Mouse (Mus musculus): ENCODE results near the gene Ccr4. TPM values are rescaled to one million over a fixed set of nuclear protein-coding genes. Genes with fewer than 3 reads are reported as not detected.

Gene Ccr4
- total RNA-seq, 2 experiments from 2014 or later = 0.07 TPM; not detected in 1

DNA sequence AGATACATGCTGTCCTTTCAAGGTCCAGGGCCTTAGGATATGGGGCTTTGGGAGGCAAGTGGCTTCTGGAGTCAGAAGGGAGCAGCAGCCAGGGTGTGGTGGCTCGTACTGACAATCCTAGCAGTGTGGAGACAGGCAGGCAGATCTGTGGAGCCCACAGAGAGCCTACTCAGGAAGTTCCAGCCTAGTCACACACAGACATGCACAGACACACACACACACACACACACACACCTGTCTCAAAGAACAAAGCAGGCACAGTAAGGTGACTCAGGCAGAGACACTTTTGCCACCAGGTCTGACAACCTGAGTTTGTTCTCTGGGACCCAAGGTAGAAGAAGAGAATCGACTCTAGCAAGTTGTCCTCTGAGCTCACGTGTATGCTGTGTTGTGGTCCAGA is 23.8 kb downstream of the Ccr4 start:
- no peak for ATAC-seq (ENCODE audit: poor library complexity, severe bottlenecking)

DNA sequence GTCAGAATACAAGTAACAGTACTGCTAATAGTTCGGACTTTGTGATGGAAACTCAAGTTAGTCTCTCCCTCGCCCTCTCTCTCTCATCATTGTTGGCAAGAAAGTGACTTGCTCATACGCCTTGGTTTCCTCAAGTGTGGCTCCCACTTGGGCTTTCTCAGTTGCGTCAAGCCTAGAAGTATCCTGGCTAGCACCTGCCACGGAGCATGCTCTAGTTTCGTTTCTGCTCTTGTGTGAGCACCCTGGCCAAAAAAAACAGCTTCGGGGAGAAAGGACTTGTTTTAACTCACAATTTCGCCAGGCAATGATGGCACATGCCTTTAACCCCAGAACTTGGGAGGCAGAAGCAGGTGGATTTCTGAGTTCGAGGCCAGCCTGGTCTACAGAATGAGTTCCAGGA is 27.7 kb downstream of the Ccr4 start:
- no peak for ATAC-seq (ENCODE audit: poor library complexity, severe bottlenecking)

DNA sequence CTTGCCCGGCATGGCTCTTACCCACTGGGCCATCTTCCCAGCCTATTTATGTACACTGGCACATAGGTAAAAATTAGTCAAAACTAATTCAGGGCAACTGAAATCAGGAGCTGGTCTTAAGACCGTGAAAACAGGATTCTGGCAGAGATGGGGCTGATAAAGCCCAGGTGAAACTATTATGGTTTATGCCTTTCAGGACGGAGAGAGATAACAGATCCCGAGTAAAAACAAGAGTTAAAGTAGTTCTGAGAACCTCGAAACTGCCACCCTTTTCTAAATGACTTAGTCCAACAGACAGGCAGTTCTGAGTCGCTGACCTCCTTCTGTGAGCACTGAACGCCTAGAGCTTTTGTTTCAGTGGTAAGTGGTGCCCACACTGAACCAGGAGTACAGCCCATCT is 32.8 kb downstream of the Ccr4 start:
- ATAC-seq (ENCODE audit: poor library complexity, severe bottlenecking) = no peak

DNA sequence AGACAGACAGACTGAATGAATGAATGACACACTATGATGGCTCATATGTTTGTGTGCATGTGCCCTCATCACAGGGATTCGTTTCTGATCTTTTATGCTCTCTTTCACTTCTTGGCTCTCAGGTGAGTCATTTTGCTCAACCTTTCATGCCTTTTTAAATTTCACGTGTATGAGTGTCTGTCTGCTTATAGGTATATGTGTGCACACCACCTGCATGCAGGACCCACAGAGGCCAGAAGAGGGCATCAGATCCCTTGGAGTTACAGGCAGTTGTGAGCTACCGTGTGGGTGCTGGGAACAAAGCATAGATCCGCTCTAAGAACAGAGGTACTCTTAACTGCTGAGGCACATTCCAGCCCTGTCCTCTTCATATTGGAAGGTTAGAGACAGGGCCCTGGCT is 36.0 kb downstream of the Ccr4 start:
- no peak for ATAC-seq (ENCODE audit: poor library complexity, severe bottlenecking)

DNA sequence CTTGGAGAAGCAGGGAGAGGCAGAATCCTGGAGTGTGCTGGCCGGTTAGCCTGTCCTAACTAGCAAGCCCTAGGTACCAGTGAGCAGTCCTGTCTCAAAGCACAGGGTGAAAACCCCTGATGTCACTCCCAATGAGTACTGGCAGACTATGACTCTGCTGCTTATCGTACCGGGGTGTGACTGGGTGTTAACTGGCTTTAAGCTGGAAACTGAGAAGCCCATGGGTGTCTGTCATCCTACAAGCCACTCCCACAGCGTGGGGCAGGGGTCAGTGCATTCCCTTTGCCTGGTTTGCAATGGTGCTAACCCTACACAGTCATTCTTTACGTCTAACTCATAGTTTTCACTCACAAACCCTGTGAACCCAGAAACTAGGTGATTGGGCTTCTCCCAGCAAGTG is 36.5 kb downstream of the Ccr4 start:
- ATAC-seq (ENCODE audit: poor library complexity, severe bottlenecking) = no peak

DNA sequence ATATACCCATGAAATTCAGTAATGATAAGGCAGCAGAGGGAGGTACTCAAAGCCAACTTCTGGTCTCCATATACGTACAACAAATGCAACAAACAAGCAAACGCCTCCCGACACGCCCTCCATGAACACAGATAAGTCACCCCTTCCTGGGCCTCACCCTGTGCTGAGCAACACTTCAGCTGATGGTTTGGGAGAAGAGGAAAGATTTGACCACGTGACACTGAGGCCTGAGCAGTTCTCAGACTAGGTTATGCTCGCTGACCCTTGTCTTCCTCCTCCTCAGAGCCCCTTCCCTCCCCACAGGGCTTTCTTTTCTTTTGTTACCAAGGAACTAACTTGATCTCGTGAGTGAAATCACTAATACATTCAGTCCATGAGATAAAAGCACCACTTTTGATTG is 37.8 kb downstream of the Ccr4 start:
- ATAC-seq (ENCODE audit: poor library complexity, severe bottlenecking) = no peak

DNA sequence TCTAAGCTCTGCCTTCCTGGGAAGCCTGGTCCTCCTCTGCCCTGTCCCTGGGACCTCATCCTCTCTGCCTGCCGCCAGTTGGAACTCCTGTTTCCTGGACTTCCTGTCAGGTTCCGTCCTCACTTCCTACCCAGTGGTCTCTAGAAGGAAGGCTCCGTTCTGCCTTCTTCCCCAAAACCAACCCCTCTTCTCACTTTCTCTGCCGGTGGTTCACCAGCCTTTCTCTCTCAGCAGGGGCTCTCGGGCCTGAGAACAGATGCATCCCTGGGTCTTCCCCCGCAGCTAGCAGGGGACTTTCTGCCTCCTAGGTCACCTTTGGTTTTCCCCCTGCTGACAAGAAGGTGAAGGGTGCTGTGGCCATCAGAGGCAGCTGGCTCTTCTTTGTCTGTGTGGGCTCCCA is 39.3 kb downstream of the Ccr4 start:
- no peak for ATAC-seq (ENCODE audit: poor library complexity, severe bottlenecking)

DNA sequence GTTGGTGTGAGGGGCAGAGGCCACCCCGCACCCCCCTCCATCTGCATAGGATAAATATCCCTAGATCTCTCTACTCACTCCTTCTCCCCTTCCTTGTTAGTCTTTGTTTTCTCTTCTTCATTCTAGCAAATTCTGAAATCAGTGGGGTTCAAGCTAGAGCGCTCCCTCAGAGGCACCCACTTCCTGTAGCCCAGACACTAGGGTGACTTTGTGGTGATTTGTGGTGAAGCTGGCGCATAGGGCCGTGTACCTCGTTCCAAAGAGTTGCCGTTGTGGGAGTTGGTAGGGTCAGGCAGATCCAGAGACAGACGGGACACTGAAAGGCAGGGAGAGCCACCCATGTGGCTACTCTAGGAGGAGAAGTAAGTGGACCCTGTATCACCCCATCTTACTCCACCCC is 42.1 kb downstream of the Ccr4 start:
- no peak for ATAC-seq (ENCODE audit: poor library complexity, severe bottlenecking)

DNA sequence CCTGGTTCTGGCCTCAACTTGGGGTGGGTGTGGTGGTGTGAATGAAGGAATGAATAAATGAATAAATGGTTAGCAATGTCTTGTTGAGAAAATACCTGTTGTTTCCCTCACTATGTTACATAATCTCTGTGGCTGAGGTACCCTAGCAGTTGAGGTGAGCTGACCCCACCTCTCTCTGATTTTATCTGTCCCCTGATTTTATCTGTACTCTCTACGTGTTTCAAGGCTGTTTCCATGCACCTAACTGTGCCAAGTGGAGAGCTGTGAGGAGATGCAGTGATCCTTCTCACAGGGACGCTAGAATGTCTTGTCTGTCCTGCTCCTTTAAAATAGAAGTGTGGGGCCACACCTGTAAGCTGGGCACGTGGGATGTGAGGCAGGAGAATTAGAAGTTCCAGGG is 46.3 kb downstream of the Ccr4 start:
- no peak for ATAC-seq (ENCODE audit: poor library complexity, severe bottlenecking)

DNA sequence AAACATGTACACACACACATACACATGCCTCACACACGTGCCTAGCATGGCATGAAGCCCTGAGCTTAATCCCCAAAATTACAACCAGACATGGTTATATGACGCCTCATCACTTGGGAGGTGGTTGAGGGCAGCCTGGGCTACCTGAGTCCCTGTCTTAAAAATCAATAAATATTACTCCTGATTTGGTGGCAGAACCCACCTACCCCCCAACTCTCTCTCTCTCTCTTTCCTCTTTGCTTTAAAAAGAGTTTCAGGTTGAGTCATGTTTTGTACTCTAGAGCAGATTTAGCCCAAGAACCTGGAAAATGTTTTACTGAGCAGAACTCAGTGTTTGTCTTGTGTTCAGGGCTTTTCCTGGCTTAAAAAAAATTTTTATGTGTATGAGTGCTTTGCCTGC is 49.3 kb downstream of the Ccr4 start:
- ATAC-seq (ENCODE audit: poor library complexity, severe bottlenecking) = no peak

DNA sequence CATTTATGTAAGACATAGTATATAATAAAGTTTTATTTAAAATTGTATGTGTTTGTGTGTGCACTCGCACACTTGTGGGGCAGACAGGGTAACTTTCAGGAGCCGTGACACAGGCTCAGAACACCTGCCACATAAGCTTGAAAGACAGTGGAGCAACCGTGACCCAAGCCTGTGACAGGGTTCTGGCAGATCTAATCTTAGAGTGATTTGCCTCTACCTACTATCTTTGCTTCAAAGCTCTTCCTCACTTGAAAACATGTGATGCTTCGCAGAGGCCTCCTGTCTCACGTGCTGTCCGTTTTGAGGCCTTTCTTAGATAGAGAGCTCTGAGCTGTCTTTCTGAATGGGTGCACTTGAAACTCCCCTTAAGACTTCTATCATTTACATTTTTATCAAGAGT is 52.3 kb downstream of the Ccr4 start:
- no peak for ATAC-seq (ENCODE audit: poor library complexity, severe bottlenecking)

DNA sequence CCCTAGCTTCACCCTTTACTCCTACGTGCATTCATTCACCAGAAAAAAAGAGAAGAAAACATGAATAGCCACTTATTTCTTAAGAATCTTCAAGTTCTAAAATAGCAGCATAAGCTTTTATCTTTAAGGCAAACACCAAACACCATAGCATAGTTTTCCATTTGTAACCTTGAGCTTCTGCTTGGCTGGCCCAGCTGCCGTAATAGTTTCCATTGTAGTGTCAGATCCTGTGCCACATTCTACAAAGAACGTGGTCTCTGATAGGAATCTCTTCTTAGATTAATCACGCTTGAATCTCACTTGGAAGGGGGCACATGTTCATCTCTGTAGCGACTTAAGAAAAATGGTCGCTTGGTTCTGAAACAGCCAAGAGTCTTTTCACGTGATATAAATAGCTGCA is 53.1 kb downstream of the Ccr4 start:
- ATAC-seq (ENCODE audit: poor library complexity, severe bottlenecking) = no peak

DNA sequence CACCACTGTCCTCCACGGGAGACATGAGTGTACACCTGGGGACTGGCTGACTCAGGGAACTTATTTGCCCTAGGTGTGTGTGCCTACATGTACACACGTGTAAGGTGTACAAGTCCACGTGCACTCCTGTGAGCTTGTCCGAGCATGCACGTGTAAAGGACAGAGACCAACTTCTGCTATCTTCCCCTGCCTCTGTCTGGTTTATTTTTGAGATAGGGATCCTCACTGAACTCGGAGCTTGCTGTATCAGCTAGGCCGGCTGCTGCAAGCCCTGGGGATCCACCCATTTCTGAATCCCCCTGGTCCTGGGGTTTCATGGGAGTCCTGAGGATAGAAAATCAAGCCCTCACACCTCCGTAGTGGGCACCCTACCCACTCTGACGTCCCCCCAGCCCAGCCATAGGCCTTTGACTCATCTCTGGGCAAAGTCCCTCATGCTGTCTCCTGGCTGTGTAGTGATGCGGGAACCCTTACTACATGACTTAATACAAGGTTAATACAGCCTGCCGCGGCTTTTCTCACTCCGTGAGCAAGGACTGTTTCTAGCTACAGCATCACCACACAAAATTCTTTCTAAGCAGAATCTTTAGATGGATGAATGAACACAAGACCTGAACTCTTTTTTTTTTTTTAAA is 55.5 kb downstream of the Ccr4 start:
- ATAC-seq (ENCODE audit: poor library complexity, severe bottlenecking) = no peak

DNA sequence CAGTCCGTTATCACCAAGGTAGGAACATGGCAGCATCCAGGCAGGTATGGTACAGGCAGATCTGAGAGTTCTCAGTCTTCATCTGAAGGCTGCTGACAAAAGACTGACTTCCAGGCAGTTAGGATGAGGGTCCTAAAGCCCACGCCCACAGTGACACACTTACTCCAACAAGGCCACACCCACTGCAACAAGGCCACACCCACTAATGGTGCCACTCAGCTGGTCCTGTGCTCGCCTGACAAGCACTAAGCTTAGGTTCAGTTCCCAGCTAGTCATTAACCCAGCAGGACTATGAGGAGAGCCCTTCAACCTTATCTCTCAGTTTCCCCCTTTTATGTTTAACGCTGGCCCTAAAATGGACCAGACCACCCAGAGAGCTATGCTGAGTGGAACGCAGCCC is 56.0 kb downstream of the Ccr4 start:
- no peak for ATAC-seq (ENCODE audit: poor library complexity, severe bottlenecking)

DNA sequence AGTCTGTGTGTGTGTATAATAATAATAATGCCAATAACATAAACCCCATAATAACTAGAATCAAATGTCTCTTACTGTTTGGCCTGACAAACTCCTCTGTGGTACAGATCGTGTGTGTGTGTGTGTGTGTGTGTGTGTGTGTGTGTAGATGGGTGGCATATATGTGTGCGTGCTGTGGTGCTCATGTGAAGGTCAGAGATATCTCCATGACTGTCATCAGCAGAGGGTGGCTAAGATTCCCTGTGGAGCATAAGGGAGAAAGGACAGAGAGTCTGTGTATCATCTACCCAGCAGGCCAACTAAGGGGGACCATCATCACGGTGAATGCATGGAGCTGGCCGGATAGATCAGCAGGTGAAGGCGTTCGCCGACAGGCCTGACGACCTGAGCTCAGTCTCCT is 57.8 kb downstream of the Ccr4 start:
- no peak for ATAC-seq (ENCODE audit: poor library complexity, severe bottlenecking)

DNA sequence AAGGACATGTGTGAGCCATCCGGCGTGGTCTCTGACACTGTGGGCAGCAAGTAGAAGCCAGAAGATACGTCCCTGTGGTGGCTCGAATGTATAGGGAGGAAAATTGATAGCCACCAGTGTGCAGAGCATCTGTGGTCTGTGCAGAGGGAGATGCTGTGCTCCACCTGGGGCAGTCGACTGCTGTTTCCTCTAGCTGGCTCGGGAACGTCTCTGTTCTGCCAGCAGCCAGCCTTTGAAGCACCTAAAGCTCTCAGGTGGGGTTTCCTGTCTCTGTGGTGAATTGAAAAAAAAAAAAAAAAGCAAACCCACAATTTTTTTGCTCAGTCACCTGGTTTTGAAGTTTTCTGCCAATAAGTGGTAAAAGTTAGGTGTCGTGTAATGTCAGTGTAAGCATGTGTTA is 61.4 kb downstream of the Ccr4 start:
- ATAC-seq (ENCODE audit: poor library complexity, severe bottlenecking) = no peak

DNA sequence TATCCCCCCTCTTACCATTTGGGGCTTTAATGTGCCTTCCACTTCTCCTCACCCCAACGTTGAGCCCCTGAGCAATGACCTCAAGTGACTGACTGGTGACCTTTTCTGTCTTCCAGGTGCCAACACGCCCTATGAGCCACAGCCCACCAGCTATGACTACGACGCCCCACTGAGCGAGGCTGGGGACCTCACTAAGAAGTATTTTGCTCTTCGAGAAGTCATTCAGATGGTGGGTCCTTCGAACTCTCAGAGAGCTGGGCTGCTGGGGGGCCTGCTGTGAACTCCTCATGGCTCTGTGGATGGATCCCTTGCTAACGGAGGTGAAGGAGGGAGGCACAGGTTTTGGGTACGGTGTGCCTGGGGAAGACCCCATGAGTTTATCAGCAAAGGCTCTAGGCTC is 61.8 kb downstream of the Ccr4 start:
- no peak for ATAC-seq (ENCODE audit: poor library complexity, severe bottlenecking)

DNA sequence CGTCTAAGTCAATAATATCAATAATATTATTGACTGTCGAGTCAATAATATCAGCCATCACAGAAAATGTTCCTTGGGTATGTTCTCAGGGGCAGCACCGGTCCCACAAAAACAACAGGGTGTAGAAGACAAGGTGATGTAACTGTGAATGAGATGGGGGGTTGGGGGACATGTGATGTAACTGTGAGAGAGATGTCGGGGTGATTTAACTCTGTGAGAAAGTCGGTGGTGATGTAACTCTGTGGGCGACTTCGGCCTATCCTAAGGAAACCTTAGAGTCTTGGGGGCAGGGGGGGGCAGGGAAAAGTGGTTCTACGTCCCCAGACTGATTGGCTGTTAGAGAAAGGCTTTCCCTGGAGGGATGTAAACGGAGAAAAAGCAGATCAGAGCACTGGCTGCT is 62.5 kb downstream of the Ccr4 start:
- no peak for ATAC-seq (ENCODE audit: poor library complexity, severe bottlenecking)

DNA sequence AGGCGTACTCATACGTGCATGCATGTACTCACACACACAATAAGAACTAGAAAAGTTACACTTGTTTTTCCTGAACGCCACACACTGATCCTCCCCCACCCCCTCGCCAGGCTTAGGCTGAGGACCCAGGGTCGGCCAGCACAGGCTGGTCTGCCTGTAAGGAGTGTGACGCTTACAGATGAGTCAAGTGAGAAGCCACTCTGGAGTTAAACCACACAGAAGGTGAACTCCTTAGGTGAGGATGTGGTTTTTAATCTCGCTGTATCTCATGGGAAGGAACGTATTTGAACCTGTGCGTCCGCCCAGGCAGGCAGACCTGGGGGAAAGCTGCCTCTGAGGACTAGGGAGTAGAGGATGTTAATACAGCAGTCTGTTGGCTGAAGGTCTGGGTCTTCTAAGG is 64.2 kb downstream of the Ccr4 start:
- ATAC-seq (ENCODE audit: poor library complexity, severe bottlenecking) = peak; percentile 9; the same call in 1 of the 2 replicates

Data from megakaryocyte, adult 5-6 weeks (primary cell).